Mouse (Mus musculus) common myeloid progenitor, adult 5-6 weeks (primary cell): Measurements from ENCODE around the gene Gde1. TPM values are rescaled to one million over a fixed set of nuclear protein-coding genes. Genes with fewer than 3 reads are reported as not detected.

Source experiments
- total RNA-seq: library from RNA; stranded (forward); fragments of 200-1000, 187-1606 nt; gene quantifications from 2 replicates; pipeline ENCODE4 v1.2.3, GENCODE M21; 2017

The Gde1 gene
- total RNA-seq, 1 experiment from 2014 or later = 26.6 TPM

Other genes with a start within 250 kb of the Gde1 start
- gene Itpripl2, start 213.8 kb downstream of the Gde1 start, total RNA-seq = 6.5 and 8.3 TPM in 2 replicates
- gene Coq7, start 172.4 kb downstream of the Gde1 start, total RNA-seq = 19.0 and 23.5 TPM in 2 replicates
- gene Tmc7, start 121.0 kb downstream of the Gde1 start, total RNA-seq = not detected in 2 replicates
- gene Tmc5, start 108.5 kb downstream of the Gde1 start, total RNA-seq = not detected in 2 replicates
- gene Ccp110, start 6.8 kb upstream of the Gde1 start, total RNA-seq = 26.8 and 33.1 TPM in 2 replicates
- gene Vps35l, start 34.4 kb upstream of the Gde1 start, total RNA-seq = 33.3 and 53.9 TPM in 2 replicates
- gene Iqck, start 150.0 kb upstream of the Gde1 start, total RNA-seq = 1.8 and 2.4 TPM in 2 replicates
- 76.8 and 85.4 TPM in 2 replicates for gene Knop1, start 150.5 kb upstream of the Gde1 start, total RNA-seq